Mouse (Mus musculus) heart, adult 2 months (tissue): ENCODE measurements at regions not wholly inside any gene's neighbourhood (a gene's known extent, or its start where the extent isn't known, plus 50 kb on each side); places are given as distances from the start of the nearest gene placed in this dataset.

Experiments
- DNase-seq, 2 experiments: peaks; one replicate each; pipeline ENCODE4 v3.0.0; 2021
- H3K27ac ChIP-seq: fragments of 200-600 bp; 2 replicates; pipeline ENCODE4 v1.8.1; 2022
- H3K27me3 ChIP-seq: fragments of 200-500 bp; 2 replicates; pipeline ENCODE4 v1.6.1; 2012; ENCODE audit warnings: mild to moderate bottlenecking, low read length, inconsistent platforms, mixed read lengths; ENCODE audit not compliant: control insufficient read depth, insufficient read depth
- H3K36me3 ChIP-seq: fragments of 200-500 bp; 2 replicates; pipeline ENCODE4 v1.6.1; 2012; ENCODE audit warnings: low read length, inconsistent platforms; ENCODE audit not compliant: control insufficient read depth, insufficient read depth
- H3K4me1 ChIP-seq: fragments of 200-500 bp; 2 replicates; pipeline ENCODE4 v1.6.1; 2011; ENCODE audit warnings: low read length; ENCODE audit not compliant: control insufficient read depth, insufficient read depth
- H3K4me3 ChIP-seq: fragments of 200-600 bp; 2 replicates; pipeline ENCODE4 v1.8.1; 2022
- H3K79me2 ChIP-seq: fragments of 200-500 bp; replicated peaks from 2 replicates; pipeline ENCODE4 v1.6.1; 2012; ENCODE audit warnings: mild to moderate bottlenecking, inconsistent platforms, low read length, moderate library complexity, mixed read lengths; ENCODE audit not compliant: control insufficient read depth, insufficient read depth
- H3K9ac ChIP-seq: fragments of 200-500 bp; 2 replicates; pipeline ENCODE4 v1.6.1; 2012; ENCODE audit warnings: low read depth, mild to moderate bottlenecking, control low read depth, inconsistent platforms, low read length, mixed read lengths
- CTCF ChIP-seq: fragments of 200-600 bp; IDR thresholded peaks from 2 replicates; pipeline ENCODE4 v1.8.1; 2022; ENCODE audit warnings: antibody characterized with exemption, mild to moderate bottlenecking, moderate library complexity
- EP300 ChIP-seq: fragments of 200-500 bp; IDR thresholded peaks from 2 replicates; pipeline ENCODE4 v1.6.1; 2011; ENCODE audit warnings: low read depth, low read length, control low read depth; ENCODE audit not compliant: insufficient read depth
- POLR2A ChIP-seq: fragments of 200-500 bp; IDR thresholded peaks from 2 replicates; pipeline ENCODE4 v1.6.1; 2011; ENCODE audit warnings: mild to moderate bottlenecking, low read depth, low read length, control low read depth; ENCODE audit not compliant: insufficient read depth
- WGBS: fragments of 180-500 bp; shearing (Covaris S2); methylation state at CpG from one replicate; pipeline ENCODE4 v1.1.7; 2018; 5-methylcytosine and 5-hydroxymethylcytosine counted together
- intact Hi-C: fragments of 180-260 bp; cut with DNase I; formaldehyde crosslinking; loops from one replicate; pipeline ENCODE4 v1.15.1; 2025

DNA sequence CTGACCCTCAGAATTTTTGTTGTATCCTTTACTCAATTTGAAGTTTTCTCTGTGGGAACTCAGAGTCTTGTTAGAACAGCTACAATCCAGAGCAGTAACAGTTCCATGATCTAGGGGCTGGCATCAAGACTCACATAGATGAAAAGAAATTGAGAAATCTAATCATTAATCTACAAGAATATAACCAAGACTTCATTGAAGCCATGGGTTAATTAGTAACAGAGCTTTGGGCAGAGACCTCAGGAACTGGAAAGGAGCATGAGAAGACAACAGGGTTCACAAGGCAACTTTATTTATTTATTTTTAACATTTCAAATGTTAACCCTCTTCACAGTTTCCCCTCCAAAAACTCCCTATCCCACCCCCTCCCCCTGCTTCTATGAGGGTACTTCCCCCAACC lies 160.4 kb upstream of the Thumpd2 start:
- H3K79me2 ChIP-seq: no peaks in the 10 kb centered on the region
- no peaks in the 10 kb centered on the region for H3K36me3 ChIP-seq
- H3K27ac ChIP-seq: no peak overlapping the region
- intact Hi-C loops: no loop called here
- no peak overlapping the region for H3K9ac ChIP-seq
- no peak for DNase-seq
- TF ChIP-seq POLR2A (no peak), EP300 (no peak), CTCF (no peak)
- no peaks in the 10 kb centered on the region for H3K27me3 ChIP-seq
- H3K4me3 ChIP-seq: no peak overlapping the region
- H3K4me1 ChIP-seq: no peaks in the 10 kb centered on the region

DNA sequence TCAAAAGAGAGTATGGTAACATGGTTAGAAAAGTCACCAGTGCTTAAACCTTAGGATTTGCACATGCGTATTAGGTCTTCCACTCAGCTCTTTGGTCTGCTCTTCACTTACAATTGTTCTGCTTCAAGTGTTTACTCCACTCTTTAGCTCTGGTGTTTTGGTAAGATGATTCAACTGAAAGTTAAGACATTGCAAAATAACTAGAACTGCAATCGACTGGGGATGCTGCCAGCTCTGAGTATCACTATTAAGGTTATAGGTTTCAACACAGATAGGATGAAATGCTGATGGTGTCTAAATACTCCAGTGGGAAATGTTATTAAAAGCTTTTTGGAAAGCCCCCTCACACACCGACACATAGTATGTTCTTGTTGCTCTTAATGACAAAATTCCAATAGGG lies 156.6 kb upstream of the Thumpd2 start:
- no peaks in the 10 kb centered on the region for H3K27me3 ChIP-seq
- no peak overlapping the region for H3K9ac ChIP-seq
- no peaks in the 10 kb centered on the region for H3K4me1 ChIP-seq
- 83% methylated on average over 3 of the region's 3 CpGs for whole genome bisulfite sequencing
- H3K36me3 ChIP-seq: no peaks in the 10 kb centered on the region
- DNase-seq: no peak
- intact Hi-C loops: no loop called here
- H3K4me3 ChIP-seq: no peak overlapping the region
- H3K27ac ChIP-seq: no peak overlapping the region
- H3K79me2 ChIP-seq: no peaks in the 10 kb centered on the region
- no peak for TF ChIP-seq EP300
- TF ChIP-seq POLR2A: no peak
- no peak for TF ChIP-seq CTCF

DNA sequence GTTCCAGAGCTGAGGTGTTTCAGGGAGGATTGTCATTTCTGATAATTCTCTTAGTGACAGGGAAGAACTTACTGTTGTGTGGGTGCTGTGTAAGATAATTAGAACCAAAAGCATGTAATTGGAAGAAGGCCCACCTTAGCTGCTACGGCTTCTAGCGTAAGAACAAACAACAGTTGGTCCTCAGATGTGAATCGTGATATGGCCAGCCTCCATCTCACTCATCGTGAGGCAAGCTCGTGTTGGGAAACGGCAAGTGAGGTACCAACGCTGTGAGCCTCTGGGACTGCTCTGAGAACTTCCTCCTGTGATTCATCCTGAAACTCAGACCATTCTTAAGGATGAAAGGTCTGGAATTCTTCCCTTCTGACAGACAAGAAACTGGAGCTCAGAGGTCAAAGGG lies 150.0 kb upstream of the Thumpd2 start:
- intact Hi-C loops: no loop called here
- 71% methylated on average over 7 of the region's 7 CpGs for WGBS
- Histone ChIP-seq H3K79me2 (no peaks in the 10 kb centered on the region), H3K27me3 (no peaks in the 10 kb centered on the region), H3K4me1 (no peaks in the 10 kb centered on the region), H3K27ac (no peak overlapping the region), H3K4me3 (no peak overlapping the region), H3K9ac (no peak overlapping the region), H3K36me3 (no peaks in the 10 kb centered on the region)
- no peak for DNase-seq
- no peak for TF ChIP-seq CTCF
- TF ChIP-seq POLR2A: no peak
- no peak for TF ChIP-seq EP300

DNA sequence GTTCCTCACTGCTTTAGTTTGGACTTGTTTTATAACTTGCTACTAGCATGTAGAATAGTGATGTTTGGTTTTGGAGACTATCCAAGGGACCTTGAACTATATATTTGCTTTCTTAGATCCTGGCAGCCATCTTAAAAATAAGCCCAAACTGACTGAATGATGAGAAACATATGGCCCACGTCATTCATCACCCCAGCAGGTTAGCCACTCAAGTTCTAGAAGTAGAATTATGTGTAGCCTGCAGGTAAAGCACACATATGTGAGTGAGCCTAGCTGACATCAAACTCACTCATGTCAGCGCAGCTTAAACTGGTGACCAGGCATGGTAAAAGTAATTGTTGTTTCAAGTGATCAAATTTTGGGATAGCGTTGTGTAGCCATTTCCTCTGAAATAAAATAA lies 147.2 kb upstream of the Thumpd2 start:
- no peaks in the 10 kb centered on the region for H3K79me2 ChIP-seq
- H3K36me3 ChIP-seq: no peaks in the 10 kb centered on the region
- WGBS: 80% methylated on average over 3 of the region's 3 CpGs
- TF ChIP-seq EP300 (no peak), CTCF (no peak), POLR2A (no peak)
- H3K27ac ChIP-seq: no peak overlapping the region
- no peak overlapping the region for H3K9ac ChIP-seq
- H3K4me1 ChIP-seq: no peaks in the 10 kb centered on the region
- H3K4me3 ChIP-seq: no peak overlapping the region
- DNase-seq: no peak
- H3K27me3 ChIP-seq: no peaks in the 10 kb centered on the region
- intact Hi-C loops: no loop called here

DNA sequence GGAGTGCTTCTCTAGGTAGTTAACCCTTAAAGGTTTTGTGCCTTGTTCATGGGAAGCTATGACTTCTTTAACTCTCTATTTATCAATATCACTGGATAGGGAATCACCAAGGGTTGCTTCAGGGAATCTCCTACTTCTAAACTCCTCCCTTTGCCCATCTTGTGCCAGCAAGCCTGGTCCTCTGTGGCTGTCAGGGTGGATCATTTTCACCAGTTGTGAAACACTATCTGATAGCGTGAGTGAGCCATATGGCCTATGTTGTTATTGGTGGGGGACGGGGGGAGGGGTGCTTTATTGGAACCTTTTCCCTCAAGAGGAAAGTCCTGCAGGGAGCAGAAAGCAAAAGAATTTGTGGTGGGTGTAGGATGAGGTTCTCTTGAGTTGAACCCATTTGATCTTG lies 145.5 kb upstream of the Thumpd2 start:
- no peaks in the 10 kb centered on the region for H3K79me2 ChIP-seq
- intact Hi-C loops: no loop called here
- H3K27me3 ChIP-seq: no peaks in the 10 kb centered on the region
- WGBS: 74% methylated on average over 2 of the region's 2 CpGs
- TF ChIP-seq CTCF (no peak), EP300 (no peak), POLR2A (no peak)
- no peaks in the 10 kb centered on the region for H3K36me3 ChIP-seq
- H3K4me3 ChIP-seq: no peak overlapping the region
- H3K9ac ChIP-seq: no peak overlapping the region
- no peak for DNase-seq
- no peaks in the 10 kb centered on the region for H3K4me1 ChIP-seq
- H3K27ac ChIP-seq: no peak overlapping the region

GRCm38 (mm10) chr17:81209323-81209722 lies 144.4 kb upstream of the Thumpd2 start:
- Histone ChIP-seq H3K4me1 (no peaks in the 10 kb centered on the region), H3K27ac (no peak overlapping the region), H3K9ac (no peak overlapping the region), H3K79me2 (no peaks in the 10 kb centered on the region), H3K27me3 (no peaks in the 10 kb centered on the region), H3K4me3 (no peak overlapping the region), H3K36me3 (no peaks in the 10 kb centered on the region)
- WGBS: 82% methylated on average over 3 of the region's 3 CpGs
- intact Hi-C loops: no loop called here
- TF ChIP-seq EP300 (no peak), CTCF (no peak), POLR2A (no peak)
- DNase-seq: no peak

DNA sequence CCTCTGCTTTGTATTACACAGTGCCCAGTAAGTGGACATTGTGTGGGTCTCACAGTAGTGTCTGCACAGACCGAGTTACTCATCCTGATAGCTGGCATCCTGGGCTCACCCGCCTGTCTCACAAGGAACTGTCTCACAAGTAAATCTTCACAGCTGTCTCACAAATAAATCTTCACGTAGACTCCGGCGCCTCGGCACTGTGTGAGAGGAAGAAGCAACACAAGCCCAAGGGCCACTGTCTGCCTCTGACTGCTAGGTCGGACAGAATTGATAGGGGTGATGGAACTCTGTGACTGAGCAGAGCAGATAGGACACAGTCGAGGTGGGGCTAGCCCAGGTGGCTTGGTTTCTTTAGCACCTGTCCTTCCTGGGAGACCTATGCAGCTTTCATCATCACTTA lies 136.2 kb upstream of the Thumpd2 start:
- H3K27me3 ChIP-seq: no peaks in the 10 kb centered on the region
- intact Hi-C loops: no loop called here

More for the DNA sequence above, 136.2 kb upstream of the Thumpd2 start:
- Histone ChIP-seq H3K4me3 (no peak overlapping the region), H3K36me3 (no peaks in the 10 kb centered on the region), H3K4me1 (no peaks in the 10 kb centered on the region), H3K27ac (no peak overlapping the region), H3K79me2 (no peaks in the 10 kb centered on the region), H3K9ac (no peak overlapping the region)
- WGBS: 66% methylated on average over 8 of the region's 8 CpGs
- TF ChIP-seq POLR2A (no peak), EP300 (no peak), CTCF (no peak)
- DNase-seq: no peak
